Mouse (Mus musculus) heart, postnatal 36 days (tissue): ENCODE data around the gene Serpinb9c. TPM values are rescaled to one million over a fixed set of nuclear protein-coding genes. Genes with fewer than 3 reads are reported as not detected.
"Not testable (repeated sequence)": the region's sequence is repeated elsewhere in the genome, so short reads cannot be mapped to it uniquely, and the experiment has no call there.

Experiments used
- DNase-seq, 2 experiments: peaks; one replicate each; pipeline ENCODE4 v3.0.0; 2021 to 2022
- intact Hi-C: fragments of 180-260 bp; cut with DNase I; formaldehyde crosslinking; loops from one replicate; pipeline ENCODE4 v1.15.1; 2025
- total RNA-seq, 2 experiments: library from RNA; stranded (reverse); gene quantifications; 2 replicates each; pipeline ENCODE4 v1.2.3; 2021

Gene Serpinb9c
- not detected for total RNA-seq

DNA sequence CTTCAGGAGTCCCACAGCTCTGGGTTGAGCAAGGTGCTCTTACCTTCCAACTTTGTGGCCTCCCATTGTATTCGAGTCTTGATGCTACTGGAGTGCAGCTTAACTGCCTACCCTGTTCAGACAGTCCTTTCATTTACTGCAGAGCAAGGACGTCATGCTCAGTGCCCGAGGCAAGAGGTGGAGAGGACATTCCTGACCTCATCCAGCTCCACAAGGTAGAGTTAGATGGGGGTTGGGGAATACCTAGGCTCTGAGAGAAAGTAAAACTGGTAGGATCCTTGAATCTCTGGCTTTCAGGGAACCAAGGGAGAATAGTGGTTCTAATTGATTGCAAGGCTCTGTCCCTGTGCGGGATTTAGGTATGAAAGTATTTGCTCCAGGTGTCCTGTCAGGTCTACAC lies at the start of gene Serpinb9c:
Serpinb9c (minus strand) TSS at position 101 of the 400 bp plus-strand sequence.
- intact Hi-C loops: no loop called here
- DNase-seq: no peak

DNA sequence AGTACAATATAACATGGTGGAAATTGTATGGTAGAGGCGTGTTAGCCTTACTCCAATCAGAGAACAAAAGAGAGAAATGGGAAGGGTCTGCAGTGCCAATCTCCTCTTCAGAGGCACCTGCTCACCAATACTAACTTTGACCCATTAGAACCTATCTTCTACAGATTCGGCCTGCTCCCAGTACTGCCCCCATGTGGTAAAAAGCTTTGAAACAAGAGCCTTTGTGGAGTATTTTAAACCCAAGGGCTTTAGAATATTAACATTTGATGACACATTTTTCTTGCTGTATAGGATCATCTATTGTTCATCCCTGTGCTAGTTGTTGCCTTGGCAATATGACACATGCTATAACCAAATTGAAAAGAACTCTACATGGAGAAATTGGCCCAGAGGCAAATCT lies 40.2 kb upstream of the Serpinb9c start:
- intact Hi-C loops: no loop called here
- no peak for DNase-seq

DNA sequence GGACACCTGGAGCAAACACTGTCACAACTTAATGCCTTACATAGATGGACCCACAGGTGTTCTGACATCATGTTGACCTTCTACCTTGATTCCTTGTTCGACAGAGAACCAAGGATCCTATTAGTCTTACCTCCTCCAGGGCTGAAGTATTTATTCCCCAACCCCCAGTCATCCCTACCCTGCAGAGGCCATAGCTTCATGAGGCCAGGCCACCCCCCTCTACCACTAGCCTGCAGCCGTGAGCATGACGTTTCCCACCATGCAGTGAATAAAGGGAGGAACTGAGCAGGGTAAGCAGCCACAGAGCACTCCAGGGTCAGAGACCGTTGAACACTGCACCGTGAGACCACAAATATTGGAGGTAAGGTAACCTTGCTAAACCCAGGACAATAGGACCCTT lies 33.1 kb upstream of the Serpinb9c start, which contains the start of gene Serpinb9d:
Serpinb9d (plus strand) TSS at position 301 of the 400 bp plus-strand sequence.
- DNase-seq: no peak
- intact Hi-C loops: no loop called here

DNA sequence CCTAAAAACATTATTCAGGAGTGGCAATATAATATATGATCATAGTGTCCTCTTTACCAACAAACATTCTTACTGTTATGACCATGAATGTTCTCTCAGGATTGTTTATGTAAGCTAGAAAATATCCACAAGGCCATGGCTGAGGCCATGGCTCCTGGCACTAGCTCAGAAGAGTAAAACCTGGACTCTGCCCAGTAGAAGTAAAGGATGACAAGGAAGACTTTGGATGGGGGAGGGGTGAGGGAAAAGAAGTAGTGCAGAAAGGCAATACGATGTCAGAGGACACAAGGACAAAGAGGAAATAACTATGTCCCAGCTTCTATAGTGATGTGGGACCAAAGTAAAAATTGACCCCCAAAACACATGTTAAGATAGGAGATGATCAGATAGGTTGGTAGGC lies 30.9 kb upstream of the Serpinb9c start:
- DNase-seq, intact Hi-C loops: not testable (repeated sequence)

DNA sequence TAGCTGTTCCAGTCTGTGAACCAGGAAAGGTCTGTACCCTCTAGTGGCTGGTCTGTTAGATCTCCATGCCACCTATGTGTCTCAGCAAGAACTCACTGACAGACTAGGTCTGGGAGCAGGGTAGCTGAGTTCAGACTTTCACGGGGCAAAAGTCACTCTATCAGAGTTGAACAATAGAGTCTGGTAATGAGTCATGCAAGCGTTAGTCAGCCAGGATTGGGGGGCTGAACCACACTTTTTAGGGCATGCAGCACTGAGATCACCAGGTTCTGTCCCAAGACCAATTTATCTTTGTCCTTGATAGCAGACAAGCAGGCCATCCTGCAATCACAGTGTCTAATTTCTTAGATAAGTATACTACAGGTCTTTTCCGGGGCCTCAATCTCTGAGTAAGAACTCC lies 18.1 kb downstream of the Serpinb9c start:
- no peak for DNase-seq
- intact Hi-C loops: no loop called here

DNA sequence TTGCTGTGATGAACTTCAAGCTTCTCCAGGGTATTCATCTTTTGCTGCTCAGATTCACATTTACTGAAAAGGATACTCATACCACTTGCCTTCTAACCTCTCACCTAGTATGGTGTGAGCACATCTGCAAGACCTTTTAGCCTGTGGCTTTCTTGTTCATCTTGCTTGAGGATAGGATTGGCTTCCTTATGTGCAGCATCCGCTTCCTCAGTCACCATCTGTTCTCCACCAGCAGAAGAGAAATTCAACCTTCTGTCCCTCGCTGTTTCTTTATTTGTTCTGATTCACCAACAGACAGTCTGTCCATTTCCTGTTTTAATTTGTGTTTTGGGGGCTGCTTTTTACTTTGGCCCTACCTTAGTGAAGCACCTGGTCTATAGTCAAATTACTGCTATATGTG lies 21.8 kb downstream of the Serpinb9c start:
- DNase-seq: no peak
- intact Hi-C loops: no loop called here

DNA sequence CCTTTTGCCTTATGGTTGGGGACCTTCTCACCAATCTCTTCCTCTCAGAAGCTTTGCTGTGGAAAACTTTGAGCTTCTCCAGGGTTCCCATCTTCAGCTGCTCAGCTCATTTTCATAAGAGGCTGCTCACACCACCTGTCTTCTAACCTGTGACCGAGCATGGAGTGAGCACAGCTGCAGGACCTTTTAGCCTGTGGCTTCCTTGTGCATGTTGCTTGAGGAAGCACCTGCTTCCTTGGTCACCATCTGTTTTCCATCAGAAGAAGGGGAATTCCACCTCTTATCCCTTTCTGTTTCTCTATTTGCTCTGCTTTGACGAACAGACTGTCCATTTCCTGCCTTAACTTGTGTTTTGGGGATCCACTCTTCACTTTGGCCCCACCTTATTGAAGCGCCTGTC lies 46.5 kb downstream of the Serpinb9c start:
- no peak for DNase-seq
- intact Hi-C loops: no loop called here

DNA sequence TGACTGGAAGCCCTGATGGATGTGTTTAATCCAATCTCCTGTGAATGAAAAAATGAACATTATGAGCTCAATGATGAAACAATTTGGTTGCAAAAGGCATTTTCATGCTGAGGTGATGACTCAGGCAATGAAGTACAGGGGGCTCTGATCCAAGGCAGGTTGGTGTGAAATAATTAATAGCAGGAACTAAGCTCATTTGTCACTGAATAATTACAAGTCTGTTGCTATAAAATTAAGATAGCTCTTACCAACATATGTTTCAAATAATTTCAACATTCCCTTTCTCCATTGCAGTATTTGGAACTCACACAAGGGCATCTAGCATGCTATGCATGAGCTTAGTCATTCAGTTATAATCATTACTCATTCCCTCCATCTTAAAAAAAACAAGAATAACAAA lies 53.9 kb downstream of the Serpinb9c start:
- DNase-seq: no peak
- intact Hi-C loops: no loop called here

Other genes with a start within 250 kb of the Serpinb9c start
- 10 to 100 TPM; 38.5 to 49.1 TPM for gene Serpinb6b, start 194.5 kb downstream of the Serpinb9c start, total RNA-seq
- gene Serpinb9, start 156.5 kb downstream of the Serpinb9c start, total RNA-seq: 10 to 100 TPM in 1 of 2 experiments, 1 to 10 TPM in 1; 10.0 to 10.7 TPM
- gene Serpinb9b, start 132.3 kb downstream of the Serpinb9c start, total RNA-seq: under 1 TPM; 0.16 to 0.44 TPM
- gene Serpinb1b, start 81.2 kb downstream of the Serpinb9c start, total RNA-seq: not detected
- not detected for gene Serpinb9d, start 33.2 kb upstream of the Serpinb9c start, total RNA-seq
- gene Serpinb9e, start 89.9 kb upstream of the Serpinb9c start, total RNA-seq: not detected
- gene Serpinb9f, start 164.3 kb upstream of the Serpinb9c start, total RNA-seq: not detected
- gene Gm11397, start 236.0 kb upstream of the Serpinb9c start, total RNA-seq: not detected